In the genomic region with DNA sequence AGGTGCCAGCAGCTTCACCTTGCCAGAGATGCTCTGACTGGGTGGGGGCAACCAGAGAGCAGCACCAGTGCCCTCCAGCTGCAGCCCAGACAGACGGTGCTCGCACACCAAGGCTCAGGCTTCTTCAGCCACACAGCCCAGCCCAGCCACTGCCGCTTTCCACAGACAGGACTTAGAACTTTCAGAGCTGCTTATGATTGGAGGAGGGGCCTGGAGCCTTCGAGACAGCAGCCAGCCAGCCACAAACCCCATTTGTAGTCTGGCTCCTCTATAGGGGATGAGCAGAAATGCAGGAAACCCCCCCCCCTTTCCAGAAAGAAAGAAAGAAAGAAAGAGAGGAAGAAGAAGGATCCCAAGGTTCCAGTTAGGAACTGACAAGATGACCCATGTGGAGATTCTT, we compare ENCODE assay signal across 8 mouse cellular contexts. TPM values are rescaled to one million over a fixed set of nuclear protein-coding genes. Genes with fewer than 3 reads are reported as not detected.
DNase-seq lines count a peak whose midpoint lies in the region; ATAC-seq and TF ChIP-seq lines count a peak whose summit lies in the region.

No protein-coding gene starts in this region.

- 8% methylated on average over 4 of the region's 4 CpGs for WGBS in heart, embryonic 10.5 days
- WGBS in lung, postnatal 0 days: 19% methylated on average over 4 of the region's 4 CpGs
- 22% methylated on average over 4 of the region's 4 CpGs for WGBS in forebrain, postnatal 0 days

- H3K4me3 ChIP-seq in heart, embryonic 10.5 days: peak overlapping the region; percentile 53
- H3K4me3 ChIP-seq in lung, postnatal 0 days (ENCODE audit: low read depth, low read length): no peak overlapping the region
- no peak overlapping the region for H3K4me3 ChIP-seq in forebrain, postnatal 0 days (ENCODE audit: low read depth, low read length)

- peaks cover 71% of the 10 kb centered on the region for H3K27me3 ChIP-seq in heart, embryonic 10.5 days (ENCODE audit: insufficient read depth, poor library complexity, severe bottlenecking)
- 0 out of 2 replicates have a peak, but pooled peaks cover 13% of the 10 kb centered on the region for H3K27me3 ChIP-seq in lung, postnatal 0 days (replicated peaks; ENCODE audit: insufficient read depth, low read length)
- H3K27me3 ChIP-seq in forebrain, postnatal 0 days (ENCODE audit: insufficient read depth, low read length): peaks cover 13% of the 10 kb centered on the region

- no peak overlapping the region for H3K4me2 ChIP-seq in lung, postnatal 0 days (replicated peaks; ENCODE audit: low read depth, low read length)
- no peak overlapping the region for H3K4me2 ChIP-seq in forebrain, postnatal 0 days (ENCODE audit: low read depth)

- H3K36me3 ChIP-seq in heart, embryonic 10.5 days: peaks cover 11% of the 10 kb centered on the region; the same call in 1 of the 2 replicates
- no peaks in the 10 kb centered on the region for H3K36me3 ChIP-seq in lung, postnatal 0 days (ENCODE audit: insufficient read depth, low read length)
- H3K36me3 ChIP-seq in forebrain, postnatal 0 days (ENCODE audit: insufficient read depth): peaks cover 5% of the 10 kb centered on the region; the same call in 1 of the 2 replicates

- intact Hi-C loops in heart, postnatal 36 days (cut with DNase I): no loop called here

- TF ChIP-seq CTCF in lung, postnatal 0 days (IDR thresholded peaks at IDR 0.05): peak; percentile 24; the same call in 1 of the 2 replicates
- peak; percentile 45 for TF ChIP-seq CTCF in forebrain, postnatal 0 days (IDR thresholded peaks at IDR 0.05; ENCODE audit: low read depth)

- no peak for TF ChIP-seq EP300 in lung, postnatal 0 days (IDR thresholded peaks at IDR 0.05)

- H3K9ac ChIP-seq in lung, postnatal 0 days (replicated peaks; ENCODE audit: low read depth): no peak overlapping the region
- no peak overlapping the region for H3K9ac ChIP-seq in forebrain, postnatal 0 days

- peaks cover 34% of the 10 kb centered on the region for H3K4me1 ChIP-seq in heart, embryonic 10.5 days
- H3K4me1 ChIP-seq in lung, postnatal 0 days (ENCODE audit: insufficient read depth, low read depth, low read length): 0 out of 2 replicates have a peak, but pooled peaks cover 7% of the 10 kb centered on the region
- H3K4me1 ChIP-seq in forebrain, postnatal 0 days (ENCODE audit: insufficient read depth): no peaks in the 10 kb centered on the region

- H3K9me3 ChIP-seq in heart, embryonic 10.5 days: no peaks in the 10 kb centered on the region
- no peaks in the 10 kb centered on the region for H3K9me3 ChIP-seq in lung, postnatal 0 days (ENCODE audit: low read length)
- H3K9me3 ChIP-seq in forebrain, postnatal 0 days (ENCODE audit: low read length): no peaks in the 10 kb centered on the region

- no peak for DNase-seq in heart, embryonic 10.5 days (ENCODE audit: low spot score)
- DNase-seq in heart, postnatal 36 days: no peak
- DNase-seq in lung, postnatal 0 days (ENCODE audit: low spot score): peak; percentile 62
- no peak for DNase-seq in lung, adult 18-20 months
- DNase-seq in forebrain, postnatal 0 days: no peak
- peak; percentile 68 for DNase-seq in thymus, postnatal 0 days (ENCODE audit: low spot score)
- DNase-seq in urinary bladder, adult 18-20 months (ENCODE audit: low spot score in 2 of 2): no peak
- DNase-seq in urinary bladder, postnatal 36 days (ENCODE audit: low spot score in 2 of 2): no peak

- H3K27ac ChIP-seq in heart, embryonic 10.5 days: peak overlapping the region; percentile 3; the same call in 1 of the 2 replicates
- no peak overlapping the region for H3K27ac ChIP-seq in lung, postnatal 0 days (ENCODE audit: low read length)
- no peak overlapping the region for H3K27ac ChIP-seq in forebrain, postnatal 0 days (ENCODE audit: low read depth, low read length)

- ATAC-seq in lung, postnatal 0 days: no peak
- ATAC-seq in forebrain, postnatal 0 days: peak; percentile 66

RNA-seq across cellular contexts. Expression of gene Mrps23, which starts 11.6 kb away (rescaled TPM):
- 74.6 and 82.3 TPM in 2 replicates for polyA plus RNA-seq in heart, embryonic 10.5 days (2016; fragmentation: Nextera tagmentation; extraction: Ambion mirVana)
- total RNA-seq in heart, postnatal 36 days (2021): 100 to 1,000 TPM; 273 to 312 TPM
- 46.5 TPM in 2 replicates for polyA plus RNA-seq in lung, postnatal 0 days (2015; fragmentation: Nextera tagmentation; extraction: Ambion mirVana)
- total RNA-seq in forebrain, postnatal 0 days (2014; rRNA removed): 39.0 and 57.5 TPM in 2 replicates
- polyA plus RNA-seq in forebrain, postnatal 0 days (2015; fragmentation: Nextera tagmentation; extraction: Ambion mirVana): 70.7 and 71.5 TPM in 2 replicates
- 90.0 and 95.0 TPM in 2 replicates for polyA plus RNA-seq in thymus, postnatal 0 days (2015; fragmentation: Nextera tagmentation; extraction: Ambion mirVana)

Comparison
In these comparisons a context has a peak if more than half of its experiments do, and no peak if none do; other contexts are left out.
1. DNase-seq: peak in lung, postnatal 0 days (single experiment) and thymus, postnatal 0 days (single experiment); none in heart, embryonic 10.5 days (single experiment), heart, postnatal 36 days (0 of 2), lung, adult 18-20 months (0 of 2), forebrain, postnatal 0 days (single experiment), urinary bladder, adult 18-20 months (0 of 2) and urinary bladder, postnatal 36 days (0 of 2).